ENCODE assay signal across 27 mouse cellular contexts in genomic region chr4:44630059-44630458, GRCm38 (mm10).
DNase-seq lines count a peak whose midpoint lies in the region; ATAC-seq lines count a peak whose summit lies in the region.
"Had no signal": no experiment of that assay in that cellular context is flagged by ENCODE, and none has a peak within 500 bp of the region (broad histone marks: within the 10 kb centered on the region; RNA-seq: fewer than 3 reads in every experiment).

No protein-coding gene starts in this region.

- no peaks in the 10 kb centered on the region; the same call in 1 of the 2 replicates for H3K4me1 ChIP-seq in midbrain, embryonic 11.5 days (ENCODE audit: control insufficient read depth, insufficient read depth, low read length)
- H3K4me1 ChIP-seq in midbrain, embryonic 16.5 days (ENCODE audit: control insufficient read depth, insufficient read depth, low read length): peaks cover 6% of the 10 kb centered on the region
- H3K4me1 ChIP-seq: embryonic facial prominence, embryonic 12.5 days had no signal

- ATAC-seq in frontal cortex, adult (ENCODE audit: low TSS enrichment): peak; percentile 34; the same call in 1 of the 2 replicates
- no peak for ATAC-seq in midbrain, embryonic 11.5 days (ENCODE audit: low FRiP score)
- no peak for ATAC-seq in midbrain, embryonic 16.5 days
- ATAC-seq: forebrain, embryonic 15.5 days; intestine, postnatal 0 days; Patski had no signal

- H3K9ac ChIP-seq in midbrain, embryonic 11.5 days (ENCODE audit: low read length): no peak overlapping the region
- no peak overlapping the region for H3K9ac ChIP-seq in midbrain, embryonic 16.5 days (ENCODE audit: low read depth, low read length)
- H3K9ac ChIP-seq: embryonic facial prominence, embryonic 12.5 days; forebrain, embryonic 12.5 days; forebrain, embryonic 15.5 days; hindbrain, embryonic 12.5 days; hindbrain, embryonic 15.5 days had no signal

- H3K27ac ChIP-seq in midbrain, embryonic 11.5 days (ENCODE audit: low read depth, low read length): no peak overlapping the region
- H3K27ac ChIP-seq in midbrain, embryonic 16.5 days (ENCODE audit: low read length): no peak overlapping the region
- H3K27ac ChIP-seq: embryonic facial prominence, embryonic 12.5 days; forebrain, embryonic 12.5 days; forebrain, embryonic 15.5 days; heart, adult 2 months; hindbrain, embryonic 12.5 days; hindbrain, embryonic 15.5 days had no signal

- H3K9me3 ChIP-seq in midbrain, embryonic 11.5 days (ENCODE audit: control insufficient read depth, low read length): no peaks in the 10 kb centered on the region
- H3K9me3 ChIP-seq in midbrain, embryonic 16.5 days (replicated peaks; ENCODE audit: control insufficient read depth, low read length, poor library complexity, severe bottlenecking): no peaks in the 10 kb centered on the region
- H3K9me3 ChIP-seq: embryonic facial prominence, embryonic 12.5 days; forebrain, embryonic 12.5 days; forebrain, embryonic 15.5 days; hindbrain, embryonic 12.5 days; hindbrain, embryonic 15.5 days had no signal

- no peak for DNase-seq in frontal cortex, postnatal 25 days (ENCODE audit: low spot score in 2 of 2)
- peak; percentile 79 for DNase-seq in midbrain, embryonic 11.5 days (ENCODE audit: low spot score, missing footprints)
- peak; percentile 11 for DNase-seq in ES-CJ7 (ENCODE audit: low read depth, low spot score)
- peak; percentile 6 for DNase-seq in telencephalon, adult 2 months (ENCODE audit: low read depth, low spot score)
- DNase-seq in cerebellum, adult 9-11 months: no peak
- DNase-seq: adrenal gland, postnatal 10 days; adrenal gland, postnatal 36 days; B cell, adult 2 months; cerebellum, adult 11 months; cerebellum, adult 2 months; cerebellum, postnatal 10 days; cerebellum, postnatal 36 days; embryo, embryonic 11 days; gastrocnemius, postnatal 10 days; gastrocnemius, postnatal 36 days; heart, adult 2 months had no signal

- H3K36me3 ChIP-seq in midbrain, embryonic 11.5 days (ENCODE audit: control insufficient read depth, insufficient read depth, low read length): no peaks in the 10 kb centered on the region
- no peaks in the 10 kb centered on the region for H3K36me3 ChIP-seq in midbrain, embryonic 16.5 days (ENCODE audit: control insufficient read depth, insufficient read depth, low read length)
- H3K36me3 ChIP-seq: embryonic facial prominence, embryonic 12.5 days; forebrain, embryonic 12.5 days; forebrain, embryonic 15.5 days; hindbrain, embryonic 12.5 days; hindbrain, embryonic 15.5 days had no signal

- no peak overlapping the region for H3K4me3 ChIP-seq in midbrain, embryonic 11.5 days (ENCODE audit: low read depth, low read length)
- no peak overlapping the region for H3K4me3 ChIP-seq in midbrain, embryonic 16.5 days (ENCODE audit: low read depth, low read length)
- H3K4me3 ChIP-seq: embryonic facial prominence, embryonic 12.5 days; erythroblast, embryonic 14.5 days; forebrain, embryonic 12.5 days; forebrain, embryonic 15.5 days; heart, adult 2 months; hindbrain, embryonic 12.5 days; hindbrain, embryonic 15.5 days had no signal

- no peaks in the 10 kb centered on the region for H3K27me3 ChIP-seq in midbrain, embryonic 11.5 days (ENCODE audit: control insufficient read depth, insufficient read depth, low read length)
- no peaks in the 10 kb centered on the region for H3K27me3 ChIP-seq in midbrain, embryonic 16.5 days (ENCODE audit: control insufficient read depth, insufficient read depth, low read depth, low read length)
- H3K27me3 ChIP-seq: embryonic facial prominence, embryonic 12.5 days; forebrain, embryonic 15.5 days; hindbrain, embryonic 12.5 days; hindbrain, embryonic 15.5 days had no signal

- H3K4me2 ChIP-seq in midbrain, embryonic 11.5 days: no peak overlapping the region
- H3K4me2 ChIP-seq in midbrain, embryonic 16.5 days (ENCODE audit: low read length): no peak overlapping the region
- H3K4me2 ChIP-seq: embryonic facial prominence, embryonic 12.5 days; forebrain, embryonic 12.5 days; forebrain, embryonic 15.5 days; heart, embryonic 11.5 days; hindbrain, embryonic 12.5 days; hindbrain, embryonic 15.5 days had no signal

- WGBS in midbrain, embryonic 11.5 days: 79% methylated on average over 6 of the region's 6 CpGs
- WGBS in midbrain, embryonic 16.5 days: 76% methylated on average over 6 of the region's 6 CpGs

Comparison
In these comparisons a context has a peak if more than half of its experiments do, and no peak if none do; other contexts are left out.
1. DNase-seq: peak in midbrain, embryonic 11.5 days (single experiment), ES-CJ7 (single experiment) and telencephalon, adult 2 months (single experiment); none in frontal cortex, postnatal 25 days (0 of 2) and cerebellum, adult 9-11 months (single experiment).